Mouse (Mus musculus) ES-Bruce4 (cell line): ENCODE data around the gene Pkd1l2. TPM values are rescaled to one million over a fixed set of nuclear protein-coding genes. Genes with fewer than 3 reads are reported as not detected.

Source experiments
- H3K27ac ChIP-seq: 2 replicates; pipeline ENCODE4 v1.5.1; 2012; ENCODE audit warnings: low read length, inconsistent platforms; ENCODE audit not compliant: insufficient read depth
- H3K27me3 ChIP-seq: 2 replicates; pipeline ENCODE4 v1.6.1; 2012; ENCODE audit warnings: mild to moderate bottlenecking, low read length, inconsistent platforms; ENCODE audit not compliant: control insufficient read depth, poor library complexity, insufficient read depth, severe bottlenecking
- H3K36me3 ChIP-seq: 2 replicates; pipeline ENCODE4 v1.6.1; 2012; ENCODE audit warnings: inconsistent platforms, mild to moderate bottlenecking, low read length, moderate library complexity; ENCODE audit not compliant: control insufficient read depth, poor library complexity, insufficient read depth, severe bottlenecking
- H3K4me1 ChIP-seq: one replicate; pipeline ENCODE4 v1.8.1; 2011; ENCODE audit warnings: low read length; ENCODE audit not compliant: control insufficient read depth, insufficient read depth
- H3K4me3 ChIP-seq: 2 replicates; pipeline ENCODE4 v1.5.1; 2011; ENCODE audit warnings: low read depth, mild to moderate bottlenecking, low read length
- H3K9ac ChIP-seq: 2 replicates; pipeline ENCODE4 v1.6.1; 2012; ENCODE audit warnings: low read depth, mild to moderate bottlenecking, inconsistent platforms; ENCODE audit not compliant: poor library complexity, severe bottlenecking
- H3K9me3 ChIP-seq: replicated peaks from 2 replicates; pipeline ENCODE4 v1.6.1; 2012; ENCODE audit warnings: mild to moderate bottlenecking, low read length, inconsistent platforms; ENCODE audit not compliant: control insufficient read depth, poor library complexity, insufficient read depth, severe bottlenecking
- CTCF ChIP-seq: IDR thresholded peaks from one replicate; pipeline ENCODE4 v1.8.1; 2011; ENCODE audit warnings: low read depth, low read length
- EP300 ChIP-seq: IDR thresholded peaks from 2 replicates; pipeline ENCODE4 v1.6.1; 2011; ENCODE audit warnings: low read depth, low read length; ENCODE audit not compliant: insufficient read depth
- POLR2A ChIP-seq: IDR thresholded peaks from one replicate; pipeline ENCODE4 v1.8.1; 2011; ENCODE audit warnings: low read length; ENCODE audit not compliant: insufficient read depth
- polyA plus RNA-seq: library from polyadenylated mRNA; stranded (reverse); fragments of >200 nt; gene quantifications from 2 replicates; pipeline ENCODE4 v1.2.4, GENCODE M21; 2011; ENCODE audit warnings: low read depth; ENCODE audit not compliant: missing spikeins, insufficient read depth, insufficient read length

Gene Pkd1l2
- polyA plus RNA-seq, 1 experiment: 0.84 TPM

DNA sequence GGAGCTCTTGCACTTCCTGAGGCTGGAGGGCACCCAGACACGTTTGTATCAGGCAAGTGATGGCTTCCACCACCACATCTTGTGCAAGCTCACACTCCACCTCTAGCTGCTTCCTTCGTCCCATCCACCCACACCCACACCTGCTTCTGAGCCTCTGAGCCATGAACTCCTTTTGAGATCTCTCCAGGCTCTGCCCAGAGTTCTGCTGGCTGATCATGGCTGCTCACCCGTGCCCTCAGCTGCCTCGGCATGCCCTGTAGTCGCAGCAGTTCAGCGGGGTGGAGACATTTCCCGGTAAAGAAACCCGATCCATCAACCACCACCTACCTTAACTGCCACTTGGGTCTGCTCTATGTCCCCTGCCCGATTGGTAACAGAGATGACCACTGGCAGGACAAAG lies 30.9 kb downstream of the Pkd1l2 start:
- Histone ChIP-seq H3K4me1 (no peaks in the 10 kb centered on the region), H3K27ac (no peak overlapping the region), H3K9ac (no peak overlapping the region), H3K36me3 (no peaks in the 10 kb centered on the region), H3K4me3 (no peak overlapping the region), H3K27me3 (no peaks in the 10 kb centered on the region), H3K9me3 (no peaks in the 10 kb centered on the region)
- TF ChIP-seq CTCF (no peak), EP300 (no peak), POLR2A (no peak)

DNA sequence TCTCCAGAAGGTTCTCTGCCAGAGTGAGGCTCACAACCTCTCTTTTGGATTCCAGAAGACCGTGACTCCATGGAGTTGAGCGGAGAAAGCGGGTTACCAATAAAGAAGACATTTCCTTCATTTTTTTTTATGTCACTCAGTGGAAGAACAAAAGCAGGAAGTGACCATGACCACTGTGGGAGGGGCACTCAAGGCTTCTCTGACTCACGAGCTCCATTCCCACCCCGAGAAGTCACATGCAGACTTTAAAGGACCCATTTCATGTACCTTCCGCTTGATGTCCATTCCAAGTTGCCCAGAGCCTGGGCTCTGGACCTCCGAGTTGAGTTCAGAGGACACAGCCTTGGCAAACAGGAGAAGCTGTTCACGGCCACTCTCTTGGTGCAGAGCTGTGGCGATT lies 31.5 kb downstream of the Pkd1l2 start:
- no peak overlapping the region for H3K4me3 ChIP-seq
- H3K27me3 ChIP-seq: no peaks in the 10 kb centered on the region
- TF ChIP-seq EP300: no peak
- no peak for TF ChIP-seq CTCF
- TF ChIP-seq POLR2A: no peak
- H3K9ac ChIP-seq: no peak overlapping the region
- no peak overlapping the region for H3K27ac ChIP-seq
- H3K9me3 ChIP-seq: no peaks in the 10 kb centered on the region
- no peaks in the 10 kb centered on the region for H3K36me3 ChIP-seq
- H3K4me1 ChIP-seq: no peaks in the 10 kb centered on the region

DNA sequence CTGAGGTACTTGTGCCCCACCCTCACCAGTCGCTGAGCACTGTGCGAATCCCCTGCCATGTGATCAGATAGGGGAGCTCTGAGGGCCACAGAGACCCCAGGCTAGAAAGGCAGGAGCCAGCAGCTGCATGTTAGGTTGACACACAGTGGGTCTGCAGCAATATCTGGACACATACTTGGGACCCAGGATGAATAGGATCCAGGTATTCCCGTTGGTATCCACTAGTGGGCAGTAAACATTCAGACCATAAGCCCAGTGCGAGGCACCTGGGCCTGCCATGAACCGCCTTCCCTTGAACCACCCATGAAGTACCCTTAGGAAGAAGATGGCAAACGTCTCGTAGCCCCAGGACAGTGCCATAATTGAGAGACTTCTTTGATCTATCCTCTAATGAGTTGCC lies 32.8 kb downstream of the Pkd1l2 start:
- Histone ChIP-seq H3K27me3 (no peaks in the 10 kb centered on the region), H3K4me3 (no peak overlapping the region), H3K4me1 (no peaks in the 10 kb centered on the region), H3K27ac (no peak overlapping the region), H3K9ac (no peak overlapping the region), H3K9me3 (no peaks in the 10 kb centered on the region), H3K36me3 (no peaks in the 10 kb centered on the region)
- TF ChIP-seq POLR2A (no peak), EP300 (no peak), CTCF (peak; percentile 47)

DNA sequence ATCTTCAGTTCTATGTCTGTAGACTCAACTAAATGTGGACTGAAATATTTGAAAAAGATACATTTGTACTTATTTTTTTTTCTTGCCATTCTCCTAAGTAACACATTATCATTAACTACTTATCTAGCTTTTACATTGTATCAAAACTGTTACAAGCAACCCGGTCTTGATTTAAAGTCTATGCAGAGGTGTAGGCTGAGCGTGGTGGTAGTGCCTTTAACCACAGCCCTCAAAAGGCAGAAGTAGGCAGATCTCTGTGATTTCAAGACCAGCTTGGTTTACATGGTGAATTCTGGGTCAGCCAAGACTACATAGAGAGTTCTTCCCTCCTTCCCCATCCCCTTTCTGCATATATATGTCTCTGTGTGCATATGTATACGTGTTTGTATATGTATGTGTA lies 38.7 kb downstream of the Pkd1l2 start:
- no peak overlapping the region for H3K9ac ChIP-seq

GRCm38 (mm10) chr8:117039843-117040242 lies 42.4 kb downstream of the Pkd1l2 start:
- H3K36me3 ChIP-seq: no peaks in the 10 kb centered on the region
- H3K27me3 ChIP-seq: no peaks in the 10 kb centered on the region
- no peaks in the 10 kb centered on the region for H3K9me3 ChIP-seq
- H3K9ac ChIP-seq: no peak overlapping the region
- H3K4me1 ChIP-seq: no peaks in the 10 kb centered on the region
- TF ChIP-seq POLR2A (no peak), EP300 (no peak), CTCF (no peak)
- H3K27ac ChIP-seq: no peak overlapping the region
- no peak overlapping the region for H3K4me3 ChIP-seq

More for the DNA sequence above, 38.7 kb downstream of the Pkd1l2 start:
- H3K27ac ChIP-seq: no peak overlapping the region
- H3K9me3 ChIP-seq: no peaks in the 10 kb centered on the region
- H3K36me3 ChIP-seq: no peaks in the 10 kb centered on the region
- TF ChIP-seq EP300 (no peak), CTCF (no peak), POLR2A (no peak)
- H3K27me3 ChIP-seq: no peaks in the 10 kb centered on the region
- H3K4me3 ChIP-seq: no peak overlapping the region
- H3K4me1 ChIP-seq: no peaks in the 10 kb centered on the region

DNA sequence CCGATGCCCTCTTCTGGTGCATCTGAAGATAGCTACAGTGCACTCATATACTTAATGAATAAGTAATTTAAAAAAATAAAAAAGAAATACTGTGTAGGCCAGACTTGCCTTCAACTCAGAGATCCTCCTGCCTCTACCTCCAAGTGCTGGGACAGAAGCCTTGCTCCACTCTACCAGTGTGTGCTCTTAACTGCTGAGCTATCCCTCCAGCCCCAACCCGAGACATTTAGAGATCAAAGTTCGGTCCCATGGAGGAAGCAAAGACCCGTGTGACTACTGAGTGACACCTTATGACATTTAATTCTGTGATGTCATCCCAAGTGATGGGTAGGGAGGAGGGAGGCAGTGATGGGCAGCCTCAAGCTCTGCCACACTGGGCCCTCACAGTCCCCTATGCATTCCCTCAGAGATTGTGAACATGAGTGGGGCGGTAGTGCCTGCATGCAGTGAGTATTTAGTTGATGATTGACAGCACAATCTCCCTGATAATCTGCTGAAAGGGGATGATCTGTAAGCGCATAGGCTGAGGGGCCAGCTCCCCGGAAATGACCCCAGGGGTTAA lies 44.8 kb downstream of the Pkd1l2 start:
- no peaks in the 10 kb centered on the region for H3K9me3 ChIP-seq
- TF ChIP-seq CTCF (no peak), EP300 (no peak)
- no peak overlapping the region for H3K27ac ChIP-seq
- no peaks in the 10 kb centered on the region for H3K4me1 ChIP-seq
- H3K9ac ChIP-seq: no peak overlapping the region
- H3K36me3 ChIP-seq: no peaks in the 10 kb centered on the region
- H3K27me3 ChIP-seq: no peaks in the 10 kb centered on the region
- no peak overlapping the region for H3K4me3 ChIP-seq
